ENCODE assay signal across 15 mouse cellular contexts in the genomic region with DNA sequence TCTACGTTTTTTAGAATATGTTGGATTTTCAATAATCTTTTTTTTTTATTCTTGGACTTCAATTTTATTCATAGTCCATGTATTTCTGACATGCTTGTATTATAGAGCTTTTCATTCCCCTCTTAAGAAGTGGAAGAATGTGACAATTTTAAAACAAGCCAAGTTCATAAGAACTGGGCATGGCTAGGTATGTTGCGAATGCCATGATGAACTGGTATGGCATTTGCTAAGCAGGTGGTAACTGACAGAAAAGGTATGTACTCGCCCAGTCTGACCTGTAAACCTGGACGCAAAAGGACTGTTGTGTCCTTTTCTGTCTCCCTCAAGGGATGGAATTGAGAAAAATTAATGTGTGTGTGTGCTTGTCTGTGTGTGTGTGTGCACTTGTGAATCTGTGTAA.
"Had no signal": no experiment of that assay in that cellular context is flagged by ENCODE, and none has a peak within 500 bp of the region (broad histone marks: within the 10 kb centered on the region; RNA-seq: fewer than 3 reads in every experiment).

No protein-coding gene starts in this region.

- H3K27ac ChIP-seq: neural tube, embryonic 13.5 days; neural tube, embryonic 15.5 days; stomach, embryonic 15.5 days; stomach, postnatal 0 days had no signal

- H3K4me1 ChIP-seq: stomach, embryonic 15.5 days had no signal

- H3K4me2 ChIP-seq: neural tube, embryonic 13.5 days; neural tube, embryonic 15.5 days; stomach, embryonic 15.5 days had no signal

- H3K4me3 ChIP-seq: neural tube, embryonic 13.5 days; neural tube, embryonic 15.5 days; stomach, embryonic 15.5 days had no signal

- H3K9ac ChIP-seq: neural tube, embryonic 13.5 days; neural tube, embryonic 15.5 days; stomach, embryonic 15.5 days had no signal

- H3K27me3 ChIP-seq: neural tube, embryonic 15.5 days; stomach, embryonic 15.5 days had no signal

- DNase-seq: right cerebral cortex, adult 18-20 months; right cerebral cortex, postnatal 14 days; right cerebral cortex, postnatal 25 days; right cerebral cortex, postnatal 4 days; spleen, adult 18-20 months; thymus, adult 18-20 months; thymus, adult 2 months; thymus, postnatal 14 days; thymus, postnatal 25 days; thymus, postnatal 36 days; thymus, postnatal 4 days had no signal

- H3K36me3 ChIP-seq: neural tube, embryonic 13.5 days; neural tube, embryonic 15.5 days; stomach, embryonic 15.5 days had no signal

- H3K9me3 ChIP-seq: neural tube, embryonic 15.5 days; stomach, embryonic 15.5 days had no signal
